Mouse (Mus musculus): ENCODE measurements around the gene Sirt6.
A peak's percentile ranks its signal among the peaks of the same experiment; 100 is the strongest.

Sirt6 gene

GRCm38 (mm10) chr10:81592631-81593030 lies 35.0 kb downstream of the Sirt6 start:
- DNase-seq, result no peak

- DNase-seq, result no peak
These were observed 35.8 kb downstream of the Sirt6 start for GRCm38 (mm10) chr10:81591846-81592245.

DNA sequence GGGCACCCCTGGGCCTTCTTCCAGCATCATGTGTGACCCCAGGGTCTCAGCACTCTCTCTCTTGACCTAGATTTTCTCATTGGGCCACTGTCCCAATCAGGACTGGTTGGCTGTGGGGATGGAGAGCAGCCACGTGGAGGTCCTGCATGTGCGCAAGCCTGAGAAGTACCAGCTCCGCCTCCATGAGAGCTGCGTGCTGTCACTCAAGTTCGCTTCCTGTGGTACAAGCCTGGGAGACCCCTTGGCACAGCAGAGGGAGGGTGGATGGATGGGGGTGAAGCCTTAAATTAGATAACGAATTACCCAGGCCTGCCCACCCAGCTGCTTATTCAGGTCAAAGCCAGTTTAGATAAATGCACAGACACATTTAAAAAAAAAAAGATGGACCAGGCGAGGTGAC lies 38.9 kb downstream of the Sirt6 start:
- DNase-seq, result no peak

DNA sequence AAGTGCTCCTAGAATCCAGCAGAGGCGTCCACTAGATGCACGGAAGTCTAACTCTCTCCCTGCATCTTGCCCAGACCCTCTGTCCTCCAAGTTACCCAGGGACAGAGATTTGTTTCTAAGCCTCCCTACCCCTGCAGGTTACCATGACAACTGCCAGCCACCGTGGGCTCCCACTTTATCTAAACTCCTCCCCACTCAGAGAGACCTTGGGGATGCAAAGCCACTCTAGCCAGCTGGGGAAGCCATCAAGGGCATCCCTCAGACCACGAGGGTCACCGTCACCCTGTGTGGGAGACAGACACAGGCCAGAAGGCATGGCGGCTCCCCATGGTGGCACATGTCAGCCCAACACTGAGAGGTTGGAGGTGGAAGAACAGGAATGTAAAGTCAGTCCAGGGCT lies 44.2 kb downstream of the Sirt6 start:
- peak in 1 of 2 experiments; percentile 4 for DNase-seq

- DNase-seq, result peak in 1 of 2 experiments; percentile 19
These were observed 47.0 kb downstream of the Sirt6 start for GRCm38 (mm10) chr10:81580441-81581070.

DNA sequence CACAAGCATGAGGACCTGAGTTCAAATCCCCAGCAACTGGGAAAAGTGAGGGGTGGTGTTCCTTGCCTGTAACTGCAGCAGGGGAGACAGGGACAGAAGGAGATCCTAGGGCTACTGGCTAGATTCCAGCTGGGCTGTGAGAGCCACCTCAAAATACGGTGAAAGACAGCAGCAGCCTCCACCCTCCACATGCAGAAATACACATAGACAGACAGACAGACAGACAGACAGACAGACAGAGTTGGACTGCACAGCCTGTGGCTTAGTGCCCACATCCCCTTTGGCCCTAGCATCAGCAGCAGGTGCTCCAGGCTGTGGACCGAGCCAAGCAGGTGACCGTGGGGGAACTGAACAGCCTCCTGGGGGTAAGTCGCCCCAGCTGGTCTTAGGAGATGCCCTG lies 47.6 kb downstream of the Sirt6 start:
- no peak for DNase-seq

GRCm38 (mm10) chr10:81575695-81576094 lies 51.9 kb downstream of the Sirt6 start:
- peak; percentile 56 to 64 for DNase-seq

DNA sequence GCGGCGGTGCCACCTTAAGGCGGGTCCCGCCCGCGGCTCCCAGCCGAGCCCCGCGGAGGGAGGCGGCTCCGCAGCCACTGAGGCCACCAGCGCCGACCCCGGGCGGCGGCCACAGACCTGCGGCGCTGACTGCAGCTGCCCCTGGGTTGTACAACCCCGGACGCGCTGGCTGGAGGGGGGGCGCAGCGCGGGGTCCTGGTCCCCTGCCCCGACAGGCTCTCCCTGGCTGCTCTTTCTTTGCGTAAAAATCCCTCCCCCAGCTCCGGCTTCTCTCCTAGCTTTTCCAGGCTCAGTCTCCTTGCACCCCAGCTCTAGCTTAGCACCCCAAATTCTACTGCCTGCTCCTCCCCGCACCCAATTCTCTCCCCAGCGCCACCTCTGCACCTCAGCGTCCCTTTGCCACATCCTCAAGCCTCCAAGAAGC lies 52.4 kb downstream of the Sirt6 start:
- DNase-seq, result peak; percentile 51 to 67

DNA sequence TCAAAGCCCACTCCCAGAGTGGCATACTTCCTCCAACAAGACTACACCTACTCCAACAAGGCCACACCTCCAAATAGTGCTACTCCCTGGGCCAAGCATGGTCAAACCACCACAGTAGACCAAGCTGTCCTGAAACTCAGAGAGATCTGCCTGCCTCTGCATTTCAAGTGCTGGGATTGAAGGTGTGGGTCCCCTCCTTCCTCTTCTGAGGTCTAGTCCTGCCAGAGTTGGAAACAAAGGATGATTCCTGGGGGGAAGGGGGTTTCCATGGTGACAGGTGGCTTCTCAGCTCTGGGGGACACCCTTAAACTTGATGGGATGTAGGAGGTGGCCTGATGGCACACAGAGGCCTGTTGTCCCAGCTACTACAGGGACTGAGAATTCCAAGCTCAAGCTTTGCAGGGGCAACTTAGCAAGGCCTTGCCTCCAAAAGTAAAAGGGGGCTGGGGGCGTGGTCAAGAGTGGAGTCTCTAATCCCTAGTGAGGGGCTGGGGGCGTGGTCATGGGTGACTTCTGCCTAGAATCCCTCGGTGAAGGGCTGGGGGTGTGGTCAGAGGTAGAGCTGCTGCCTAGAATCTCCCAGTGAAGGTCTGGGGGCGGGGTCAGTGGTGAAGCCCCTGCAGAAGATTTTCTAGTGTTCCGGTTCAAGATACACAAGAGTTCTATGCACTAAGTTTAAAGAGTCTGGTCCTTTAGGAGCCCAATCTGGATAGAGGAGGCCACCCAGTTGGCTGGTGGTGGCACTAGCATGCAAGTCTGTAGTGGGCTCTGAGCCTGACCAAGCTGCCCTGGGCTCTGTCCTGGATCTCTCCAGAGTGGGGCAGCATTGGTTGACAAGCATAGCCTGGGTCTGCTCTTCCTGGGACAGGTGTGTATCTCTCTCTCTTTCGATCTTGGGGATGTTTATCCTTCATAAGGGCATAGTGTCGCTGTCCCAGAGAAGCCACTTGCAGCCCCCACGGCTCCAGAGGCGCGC lies 53.2 kb downstream of the Sirt6 start, which contains the start of gene Tle2:
TSS of gene Tle2 (plus strand) at position 481 of the 976 bp plus-strand sequence.
- peak; percentile 32 to 64 for DNase-seq

- DNase-seq, result no peak
These were observed 54.6 kb downstream of the Sirt6 start for GRCm38 (mm10) chr10:81572975-81573374.

- DNase-seq, result no peak
These were observed 55.4 kb downstream of the Sirt6 start for GRCm38 (mm10) chr10:81572133-81572671.
